Mouse (Mus musculus) thymus, adult 2 months (tissue): ENCODE measurements at regions not wholly inside any gene's neighbourhood (a gene's known extent, or its start where the extent isn't known, plus 50 kb on each side); places are given as distances from the start of the nearest gene placed in this dataset.

Experiments used
- CTCF ChIP-seq: fragments of 200-500 bp; IDR thresholded peaks from 2 replicates; pipeline ENCODE4 v1.5.1; 2012; ENCODE audit warnings: mild to moderate bottlenecking, control low read depth, low read length, moderate library complexity, borderline replicate concordance; ENCODE audit not compliant: control insufficient read depth, poor library complexity, insufficient read depth; ENCODE audit errors: extremely low read depth
- POLR2A ChIP-seq: fragments of 200-500 bp; IDR thresholded peaks from 2 replicates; pipeline ENCODE4 v1.6.1; 2012; ENCODE audit warnings: mild to moderate bottlenecking, low read length, control low read depth, moderate library complexity; ENCODE audit not compliant: control insufficient read depth, poor library complexity, insufficient read depth; ENCODE audit errors: extremely low read depth

GRCm38 (mm10) chr6:143484941-143485340 is 317.9 kb downstream of the Etnk1 start:
- TF ChIP-seq CTCF, result no peak
- TF ChIP-seq POLR2A, result no peak
